Mouse (Mus musculus) kidney, adult 2 months (tissue): ENCODE results near the gene Psmc5.

Experiments
- CTCF ChIP-seq: fragments of 200-500 bp; conservative IDR thresholded peaks from 2 replicates; pipeline ENCODE4 v1.5.1; 2011; ENCODE audit warnings: low read depth, mild to moderate bottlenecking, control low read depth, low read length, moderate library complexity, mixed read lengths; ENCODE audit not compliant: insufficient read depth, insufficient read length
- POLR2A ChIP-seq: fragments of 200-500 bp; IDR thresholded peaks from one replicate; pipeline ENCODE4 v1.6.1; 2011; ENCODE audit warnings: low read depth, low read length, control low read depth

DNA sequence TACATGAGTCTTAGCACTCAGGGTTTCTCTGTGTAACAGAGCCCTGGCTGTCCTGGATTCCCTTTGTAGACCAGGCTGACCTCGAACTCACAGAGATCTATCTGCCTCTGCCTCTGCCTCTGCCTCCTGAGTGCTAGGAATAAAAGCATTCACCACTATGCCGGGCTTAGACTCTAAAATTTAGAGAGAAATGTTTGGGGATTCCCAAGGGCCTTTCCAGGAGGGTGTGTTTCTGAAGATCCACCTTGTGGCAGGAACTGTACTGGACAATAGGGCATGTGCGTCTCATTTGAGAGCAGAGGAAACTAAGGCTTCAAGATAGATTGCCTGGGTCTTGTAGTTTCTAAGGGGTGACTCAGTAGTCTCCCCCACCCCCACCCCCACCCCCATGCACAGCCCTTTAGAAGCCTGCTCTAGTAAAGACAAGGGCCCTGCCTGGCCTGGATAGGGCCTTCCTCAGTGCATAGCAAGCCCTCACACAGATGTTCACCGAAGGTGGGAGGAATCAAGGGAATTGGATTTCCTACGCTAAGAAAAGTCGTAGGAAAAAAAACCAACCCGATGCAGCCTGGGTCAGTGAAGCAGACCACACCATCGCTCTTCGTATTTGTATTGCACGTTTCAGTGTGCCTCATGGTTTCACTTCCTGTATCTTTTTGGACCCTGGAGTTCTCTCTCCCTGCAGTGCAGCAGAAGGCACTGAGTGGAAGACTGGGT, 49.6 kb downstream of the Psmc5 start:
- TF ChIP-seq CTCF (no peak), POLR2A (no peak)
